Mouse (Mus musculus): ENCODE measurements around the gene Scarf1.

- TF ChIP-seq CTCF (conservative IDR thresholded peaks at IDR 0.05; ENCODE audit: insufficient read depth, insufficient read length, low read depth, low read length): no peak
- peak; percentile 70 for TF ChIP-seq POLR2A (IDR thresholded peaks at IDR 0.05; ENCODE audit: low read depth, low read length)
These were observed 26.6 kb upstream of the Scarf1 start, which contains the start of gene Prpf8 for GRCm38 (mm10) chr11:75486601-75487285.

All from kidney, adult 2 months (tissue).